Mouse (Mus musculus) heart, postnatal 10 days (tissue): ENCODE measurements around the gene Ptpn18. TPM values are rescaled to one million over a fixed set of nuclear protein-coding genes. Genes with fewer than 3 reads are reported as not detected.

Source experiments
- DNase-seq, 2 experiments: peaks; one replicate each; pipeline ENCODE4 v3.0.0; 2021
- intact Hi-C: fragments of 180-260 bp; cut with DNase I; formaldehyde crosslinking; loops from one replicate; pipeline ENCODE4 v1.15.1; 2025
- total RNA-seq, 2 experiments: library from RNA; stranded (reverse); gene quantifications; 2 replicates each; pipeline ENCODE4 v1.2.3; 2021

The Ptpn18 gene
- total RNA-seq, 2 experiments from 2014 or later = 6.6 to 8.2 TPM

GRCm38 (mm10) chr1:34460061-34460441, 489 bp downstream of the Ptpn18 start:
- intact Hi-C loops = no loop called here
- no peak for DNase-seq

GRCm38 (mm10) chr1:34462766-34463165, 3.2 kb downstream of the Ptpn18 start:
- peak; percentile 53 to 79 for DNase-seq
- intact Hi-C loops = loop anchor here (2.0 kb wide), 1 partner anchor 140 kb away; no protein-coding TSS in a partner anchor

- DNase-seq = peak in 1 of 2 experiments; percentile 21
- intact Hi-C loops = no loop called here
Observed at GRCm38 (mm10) chr1:34464310-34464817, 4.8 kb downstream of the Ptpn18 start.

- no peak for DNase-seq
- intact Hi-C loops = no loop called here
Observed at GRCm38 (mm10) chr1:34465445-34465844, 5.9 kb downstream of the Ptpn18 start.

GRCm38 (mm10) chr1:34468051-34468450, 8.5 kb downstream of the Ptpn18 start:
- no peak for DNase-seq
- intact Hi-C loops = no loop called here

- intact Hi-C loops = no loop called here
- no peak for DNase-seq
Observed at GRCm38 (mm10) chr1:34468500-34468899, 8.9 kb downstream of the Ptpn18 start.

- intact Hi-C loops = no loop called here
- DNase-seq = no peak
Observed at GRCm38 (mm10) chr1:34469801-34470200, 10.2 kb downstream of the Ptpn18 start.

GRCm38 (mm10) chr1:34472427-34473300, 13.1 kb downstream of the Ptpn18 start:
- intact Hi-C loops = no loop called here
- DNase-seq = peak; percentile 42 to 47

GRCm38 (mm10) chr1:34478891-34479655, 19.5 kb downstream of the Ptpn18 start:
- intact Hi-C loops = no loop called here
- no peak for DNase-seq

- intact Hi-C loops = no loop called here
Observed at GRCm38 (mm10) chr1:34480801-34481200, 21.2 kb downstream of the Ptpn18 start.

GRCm38 (mm10) chr1:34481920-34482669, 22.5 kb downstream of the Ptpn18 start:
- no peak for DNase-seq
- intact Hi-C loops = no loop called here

More at GRCm38 (mm10) chr1:34480801-34481200, 21.2 kb downstream of the Ptpn18 start:
- no peak for DNase-seq

- DNase-seq = peak in 1 of 2 experiments; percentile 29
- intact Hi-C loops = no loop called here
Observed at GRCm38 (mm10) chr1:34484470-34484869, 24.9 kb downstream of the Ptpn18 start.

- peak; percentile 52 to 58 for DNase-seq
- intact Hi-C loops = no loop called here
Observed at GRCm38 (mm10) chr1:34485461-34486188, 26.1 kb downstream of the Ptpn18 start.

GRCm38 (mm10) chr1:34487383-34487782, 27.8 kb downstream of the Ptpn18 start:
- intact Hi-C loops = no loop called here
- no peak for DNase-seq

GRCm38 (mm10) chr1:34489852-34490541, 30.4 kb downstream of the Ptpn18 start:
- intact Hi-C loops = no loop called here
- no peak for DNase-seq

GRCm38 (mm10) chr1:34491480-34491879, 31.9 kb downstream of the Ptpn18 start:
- DNase-seq = no peak
- intact Hi-C loops = no loop called here

- intact Hi-C loops = no loop called here
- no peak for DNase-seq
Observed at GRCm38 (mm10) chr1:34502991-34503390, 43.4 kb downstream of the Ptpn18 start.

- intact Hi-C loops = no loop called here
- DNase-seq = no peak
Observed at GRCm38 (mm10) chr1:34505307-34505706, 45.7 kb downstream of the Ptpn18 start.

- no peak for DNase-seq
- intact Hi-C loops = no loop called here
Observed at GRCm38 (mm10) chr1:34505970-34506551, 46.5 kb downstream of the Ptpn18 start.
